Mouse (Mus musculus): ENCODE results near the gene Ramac. TPM values are rescaled to one million over a fixed set of nuclear protein-coding genes. Genes with fewer than 3 reads are reported as not detected.

The Ramac gene
- total RNA-seq (2022): 10 to 100 TPM; 78.2 to 89.6 (median 84.4) TPM

GRCm38 (mm10) chr7:81762180-81763109, at the start of gene Ramac:
TSS of gene Ramac (plus strand) at chr7:81762925.
- DNase-seq (ENCODE audit: low spot score in 2 of 2): peak; percentile 62 to 80

DNA sequence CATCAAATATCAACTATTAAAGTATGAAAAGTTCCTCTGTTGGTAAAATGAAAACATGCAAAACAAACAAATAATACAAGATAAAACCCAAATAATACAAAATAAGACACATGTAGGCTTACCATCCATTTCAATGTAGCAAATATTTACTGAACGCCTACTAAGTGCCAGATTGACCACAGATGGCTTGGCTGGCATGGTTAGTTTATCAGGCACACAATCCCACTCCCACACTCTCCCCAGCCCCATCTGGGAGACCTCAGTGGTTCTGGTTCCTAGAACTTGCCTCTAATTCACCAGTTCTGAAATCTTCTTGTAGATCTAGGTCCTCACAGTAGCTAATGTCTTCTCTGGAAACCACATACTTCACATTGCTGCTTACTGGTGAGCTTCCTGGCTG, 44.1 kb upstream of the Ramac start:
- DNase-seq (ENCODE audit: low spot score in 2 of 2): no peak

- no peak for DNase-seq (ENCODE audit: low spot score in 2 of 2)
Observed at GRCm38 (mm10) chr7:81719216-81719661, 43.5 kb upstream of the Ramac start.

DNA sequence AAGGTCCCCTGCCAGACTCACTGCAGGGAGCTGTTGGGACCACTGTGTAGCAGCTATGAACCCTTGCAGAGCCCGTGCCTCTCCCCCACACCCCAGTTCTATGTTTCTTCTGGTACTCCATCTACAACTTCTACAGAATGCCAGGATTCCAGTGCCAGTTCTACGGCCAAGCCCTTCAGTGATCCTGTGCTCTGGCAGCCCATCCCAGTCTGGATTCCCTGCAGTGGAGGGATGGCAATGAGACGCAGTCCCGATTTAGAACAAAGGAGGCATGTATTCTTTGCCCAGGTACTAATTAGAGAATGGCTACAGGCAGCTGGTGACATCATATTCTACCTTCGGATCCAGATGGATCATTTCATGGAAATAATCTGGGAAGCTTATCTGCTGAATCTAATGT, 41.5 kb upstream of the Ramac start:
- no peak for DNase-seq (ENCODE audit: low spot score in 2 of 2)

DNA sequence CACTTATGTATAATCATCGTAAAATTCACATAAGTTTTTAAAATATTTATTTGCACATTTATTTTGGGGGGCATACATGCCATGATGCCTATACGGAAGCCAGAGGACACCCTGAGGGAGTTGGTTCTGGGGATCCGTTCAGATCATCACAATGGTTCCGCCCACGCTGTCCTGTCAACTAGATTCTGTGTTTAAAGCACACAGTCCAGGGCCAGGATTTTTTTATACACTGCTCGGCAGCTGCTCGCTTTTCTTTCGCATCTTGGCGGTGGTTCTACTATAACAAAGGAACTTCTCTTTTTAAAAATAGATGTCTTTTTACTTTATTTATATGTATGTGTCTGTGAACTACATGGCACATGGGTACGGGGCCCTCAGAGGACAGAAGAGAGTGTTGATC, 38.9 kb upstream of the Ramac start:
- peak in 1 of 2 experiments; percentile 36 for DNase-seq (ENCODE audit: low spot score in 2 of 2)

DNA sequence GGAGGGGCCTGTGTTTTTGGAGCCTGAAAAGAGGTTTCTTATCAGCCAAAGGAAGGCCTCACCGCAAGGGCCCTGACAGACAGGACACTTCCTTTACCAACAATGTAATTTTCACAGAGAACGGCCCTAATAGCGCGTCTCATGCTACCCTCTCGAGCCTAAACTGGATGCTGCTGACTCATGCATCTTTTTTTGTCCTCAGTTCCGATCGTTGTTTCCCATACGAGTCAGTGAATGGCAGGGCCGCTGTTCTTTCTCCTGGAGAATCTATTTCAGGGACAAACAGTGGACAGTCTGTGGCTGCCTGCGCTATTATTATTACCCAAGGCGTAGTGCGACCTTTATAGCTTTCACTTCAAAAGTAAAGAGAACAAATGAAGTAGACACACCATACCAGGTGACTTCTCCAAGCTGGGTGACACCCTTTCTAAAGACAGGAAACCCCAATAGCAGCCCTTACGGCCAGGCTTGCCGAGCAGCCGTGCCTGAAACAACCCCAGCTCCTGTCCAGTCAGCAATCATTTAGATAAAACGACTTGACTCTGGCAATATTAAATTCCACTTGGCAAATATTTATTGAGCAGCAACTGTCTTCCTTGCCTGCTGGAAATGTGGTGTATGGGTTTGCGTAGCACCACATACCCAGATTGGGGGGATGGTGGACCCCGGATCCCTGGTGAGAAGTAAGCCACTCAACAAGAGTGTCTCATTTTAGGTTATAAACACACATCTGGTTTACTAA, 36.6 kb upstream of the Ramac start:
- DNase-seq (ENCODE audit: low spot score in 2 of 2): no peak

GRCm38 (mm10) chr7:81726728-81727005, 36.1 kb upstream of the Ramac start:
- DNase-seq (ENCODE audit: low spot score in 2 of 2): no peak

GRCm38 (mm10) chr7:81727716-81728115, 35.0 kb upstream of the Ramac start:
- no peak for DNase-seq (ENCODE audit: low spot score in 2 of 2)

GRCm38 (mm10) chr7:81729787-81730186, 32.9 kb upstream of the Ramac start:
- DNase-seq (ENCODE audit: low spot score in 2 of 2): no peak

GRCm38 (mm10) chr7:81731181-81731651, 31.5 kb upstream of the Ramac start:
- DNase-seq (ENCODE audit: low spot score in 2 of 2): peak in 1 of 2 experiments; percentile 82

DNA sequence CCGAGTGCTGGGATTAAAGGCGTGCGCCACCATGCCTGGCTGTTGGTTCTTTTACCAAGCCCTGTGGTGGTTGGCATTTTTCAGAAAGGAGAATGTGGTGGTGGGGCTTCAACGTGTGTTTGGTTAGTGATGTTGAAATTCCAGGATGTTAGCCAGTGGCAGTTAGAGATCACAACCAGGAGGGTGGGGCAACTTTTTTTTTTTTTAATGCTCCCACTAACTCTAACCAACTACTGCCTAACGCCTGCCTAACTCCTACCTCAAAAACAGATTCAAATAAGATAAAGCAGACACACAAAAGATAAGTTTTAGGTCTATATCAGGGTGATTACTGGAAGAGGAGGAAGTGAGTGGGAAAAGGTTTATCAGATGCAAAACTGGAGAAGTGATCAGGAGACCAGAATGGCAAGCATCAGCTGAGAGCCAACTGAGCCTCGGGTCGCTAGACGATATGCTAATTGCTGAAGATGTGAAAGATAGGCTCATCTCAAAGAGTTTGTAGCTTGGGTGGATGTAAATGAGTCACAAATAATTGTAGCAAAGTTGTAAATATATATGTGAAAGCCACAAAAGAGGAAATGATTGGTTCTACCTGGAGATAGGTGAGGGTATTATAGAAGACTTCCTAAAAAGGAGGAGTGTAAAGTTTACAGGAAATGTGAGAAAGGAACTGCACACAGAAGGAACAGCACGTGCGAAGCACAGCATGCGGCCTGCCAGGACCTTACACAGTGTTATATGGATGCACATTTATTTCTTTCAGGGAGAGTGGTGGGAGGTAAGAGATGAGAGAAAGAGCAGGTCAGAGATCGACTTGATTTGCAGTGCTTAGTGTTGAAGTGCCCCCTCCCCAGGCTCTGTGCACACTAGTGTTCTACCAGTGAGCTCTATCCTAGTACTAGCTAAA, 30.3 kb upstream of the Ramac start:
- no peak for DNase-seq (ENCODE audit: low spot score in 2 of 2)

DNA sequence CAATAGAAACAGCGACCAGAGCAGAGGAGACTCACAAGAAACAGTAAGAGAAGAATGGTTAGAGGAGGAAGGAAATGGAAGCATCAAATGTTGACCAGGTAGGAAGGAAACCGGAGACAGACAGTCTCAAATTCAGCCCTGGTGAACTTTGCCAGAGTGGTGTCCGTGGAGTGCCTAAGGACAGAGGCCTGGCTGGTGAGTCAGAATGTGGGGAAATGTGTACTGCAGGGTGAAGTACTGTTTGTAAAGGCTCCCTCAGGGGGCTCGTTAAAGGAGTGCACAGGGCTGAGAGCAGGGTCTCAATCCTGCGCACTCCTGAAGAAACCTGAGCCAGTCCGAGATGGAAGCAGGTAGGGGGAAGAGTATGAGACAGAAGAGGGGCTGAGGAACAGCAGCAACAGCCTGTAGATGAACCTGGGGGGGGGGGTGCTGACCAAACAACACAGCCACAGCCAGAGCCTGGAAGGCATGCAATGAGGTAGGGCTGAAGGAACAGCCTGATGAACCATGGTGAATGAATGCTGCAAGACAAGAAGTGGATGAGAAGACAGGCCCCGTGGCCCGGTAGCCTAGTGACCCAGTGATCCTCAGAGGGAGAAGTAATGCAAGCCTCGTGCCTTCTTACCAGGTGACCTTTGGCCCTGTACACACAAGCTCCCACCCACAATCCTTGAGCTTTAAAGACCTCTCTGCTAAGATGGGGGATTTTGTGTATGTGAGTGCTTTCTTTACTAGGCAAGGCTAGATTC, 27.3 kb upstream of the Ramac start:
- no peak for DNase-seq (ENCODE audit: low spot score in 2 of 2)

DNA sequence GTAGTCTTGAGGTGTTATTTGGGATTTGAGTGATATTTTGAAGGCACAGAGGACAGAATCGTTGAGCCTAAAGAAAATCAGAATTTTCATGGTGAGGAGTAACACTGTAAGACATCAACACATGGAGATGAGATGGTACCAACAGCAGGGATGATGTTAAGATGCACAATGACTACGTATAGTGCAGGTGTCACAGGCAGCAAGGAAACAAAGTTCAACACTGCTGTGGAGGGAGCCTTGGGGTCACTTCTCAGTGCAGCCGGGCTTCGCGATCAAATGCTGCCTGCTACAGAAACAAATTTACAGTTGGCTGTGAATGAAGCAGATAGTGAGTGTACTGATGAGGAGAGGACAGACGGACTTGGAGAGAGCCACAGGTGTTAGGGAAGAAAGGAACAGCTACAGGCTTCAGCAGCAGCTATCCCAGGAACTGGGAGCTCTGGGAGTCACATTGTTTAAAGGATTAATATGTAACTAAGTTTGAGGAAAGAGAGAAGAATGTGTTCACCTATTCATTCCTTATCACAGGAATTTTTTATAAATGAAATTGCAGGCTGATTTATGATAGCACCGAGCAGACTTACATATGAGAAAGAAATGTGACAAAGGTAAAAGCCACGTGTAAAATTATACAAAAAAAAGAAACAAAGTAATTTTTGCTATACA, 23.9 kb upstream of the Ramac start:
- no peak for DNase-seq (ENCODE audit: low spot score in 2 of 2)

- DNase-seq (ENCODE audit: low spot score in 2 of 2): no peak
Observed at GRCm38 (mm10) chr7:81740010-81740409, 22.7 kb upstream of the Ramac start.

DNA sequence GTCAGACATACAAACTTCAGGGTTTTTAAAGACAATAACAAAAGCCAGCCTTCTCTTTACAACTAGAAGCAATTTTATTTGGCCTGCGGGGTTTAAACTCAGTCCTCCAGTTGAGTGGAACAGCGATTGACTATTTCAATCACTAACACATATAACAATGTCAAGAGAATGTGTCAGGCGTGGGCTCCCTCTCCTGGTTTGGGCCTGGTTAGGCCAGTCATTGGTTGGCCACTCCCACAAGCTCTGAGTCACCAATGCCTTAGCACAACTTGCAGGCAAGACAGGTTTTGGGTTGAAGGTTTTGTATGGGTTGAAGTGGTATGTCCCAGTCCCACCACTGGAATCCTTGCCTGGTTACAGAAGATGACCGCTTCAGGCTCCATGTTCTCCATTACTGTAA, 18.6 kb upstream of the Ramac start:
- no peak for DNase-seq (ENCODE audit: low spot score in 2 of 2)

GRCm38 (mm10) chr7:81747956-81748355, 14.8 kb upstream of the Ramac start:
- no peak for DNase-seq (ENCODE audit: low spot score in 2 of 2)

DNA sequence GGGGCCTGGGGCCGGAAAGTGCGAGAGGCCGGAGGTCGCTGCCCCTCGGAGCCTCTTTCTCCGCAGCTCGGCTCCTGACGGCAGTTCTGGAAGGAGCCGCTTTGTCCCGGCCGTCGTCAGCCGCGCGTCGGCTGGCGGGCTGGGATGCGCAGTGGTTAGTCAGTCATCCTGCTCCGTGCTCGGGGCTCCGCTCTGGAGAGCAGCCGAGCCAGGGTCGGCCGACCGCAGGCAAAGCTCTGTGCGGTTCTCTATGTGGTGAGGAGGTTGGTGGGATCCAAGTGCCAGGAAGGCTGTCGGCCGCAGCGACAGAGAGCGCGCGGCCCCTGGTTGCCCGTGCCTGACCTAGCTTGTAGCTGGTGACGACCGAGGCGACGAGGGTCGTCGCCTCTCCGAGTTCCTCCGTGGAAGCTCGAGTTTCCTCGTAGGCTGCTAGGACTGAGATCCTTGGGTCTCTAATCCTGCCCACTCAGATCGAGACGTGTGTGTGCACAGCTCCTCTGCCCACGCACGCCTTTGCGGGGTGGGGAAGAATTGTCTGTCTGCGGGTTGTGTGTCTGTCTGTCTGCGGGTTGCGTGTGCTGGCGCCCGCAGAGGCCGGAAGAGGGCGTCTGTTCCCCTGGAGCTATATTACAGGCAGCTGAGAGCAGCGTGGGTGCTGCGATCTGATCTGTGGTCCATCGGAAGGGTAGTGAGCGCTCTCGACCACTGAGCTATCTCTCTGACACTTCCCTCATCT, 553 bp downstream of the Ramac start:
- peak in 1 of 2 experiments; percentile 21 for DNase-seq (ENCODE audit: low spot score in 2 of 2)

DNA sequence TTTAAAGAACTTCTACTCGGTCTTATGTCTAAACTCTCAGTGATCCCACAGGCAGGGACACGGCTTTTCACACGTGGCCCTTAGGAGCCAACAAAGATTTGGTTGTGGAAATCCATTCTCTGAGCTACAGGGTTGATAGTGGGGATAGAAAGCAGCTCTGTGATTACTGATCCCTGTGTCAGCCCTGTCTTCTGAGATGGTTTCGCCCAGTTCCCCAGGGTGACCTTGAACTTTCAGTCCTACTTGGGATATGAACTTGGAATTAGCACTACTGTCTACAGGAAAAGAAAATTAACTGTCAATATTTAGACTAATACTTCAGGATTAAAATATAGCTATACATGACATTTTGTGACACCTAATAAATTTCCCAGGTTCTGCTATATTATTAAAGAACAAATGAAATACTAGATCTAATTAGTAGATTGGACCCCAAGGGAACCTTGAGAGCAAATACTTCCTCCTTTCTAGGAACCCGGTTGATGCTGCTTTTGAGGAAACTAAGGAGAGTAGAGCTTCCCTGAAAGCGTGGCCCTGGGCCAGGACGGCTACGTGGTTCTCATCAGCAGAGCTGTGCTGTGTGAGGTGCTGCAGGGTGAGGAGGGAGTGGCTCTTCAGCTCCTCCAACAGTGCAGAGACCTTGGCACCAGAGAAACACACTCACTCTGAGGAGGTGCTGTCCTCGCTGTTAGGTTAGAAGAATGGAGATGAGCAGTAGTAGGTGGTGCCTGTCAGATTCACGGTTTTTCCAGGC, 10.2 kb downstream of the Ramac start:
- DNase-seq (ENCODE audit: low spot score in 2 of 2): no peak

GRCm38 (mm10) chr7:81775325-81775724, 12.6 kb downstream of the Ramac start:
- no peak for DNase-seq (ENCODE audit: low spot score in 2 of 2)
